Mouse (Mus musculus): ENCODE data around the gene Saa3. TPM values are rescaled to one million over a fixed set of nuclear protein-coding genes. Genes with fewer than 3 reads are reported as not detected.

The Saa3 gene
- polyA plus RNA-seq, 1 experiment, result 8.5 TPM

DNA sequence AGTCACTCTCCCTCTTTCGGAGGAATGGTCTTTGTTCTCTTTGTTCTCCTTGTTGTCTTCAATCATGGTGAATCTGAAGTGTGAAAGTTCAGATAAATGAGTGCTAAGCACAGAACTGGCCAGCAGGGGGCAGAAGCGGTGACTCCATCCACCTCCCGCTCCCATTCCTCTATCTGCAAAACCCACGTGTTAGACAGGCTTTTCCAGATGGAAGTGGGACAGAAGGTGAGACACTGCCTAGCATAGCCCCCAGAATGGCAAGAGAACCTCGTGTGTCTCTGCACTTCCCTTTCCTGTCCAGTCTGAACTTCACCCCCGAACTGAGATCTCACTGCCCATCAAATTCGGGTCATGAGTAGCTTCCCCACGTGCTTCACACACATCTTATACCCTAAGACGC, 50.3 kb downstream of the Saa3 start:
- Histone ChIP-seq H3K27ac (ENCODE audit: control insufficient read depth, insufficient read depth, low read depth, low read length, poor library complexity) (no peak overlapping the region), H3K4me3 (replicated peaks; ENCODE audit: control insufficient read depth, low read depth, low read length) (no peak overlapping the region), H3K4me1 (ENCODE audit: control insufficient read depth, insufficient read depth, low read length) (no peaks in the 10 kb centered on the region)
- peak; percentile 70 for TF ChIP-seq CTCF (IDR thresholded peaks at IDR 0.05; ENCODE audit: control insufficient read depth, insufficient read depth, low read length)
- no peak for TF ChIP-seq POLR2A (IDR thresholded peaks at IDR 0.05; ENCODE audit: borderline replicate concordance, control insufficient read depth, low read depth, low read length)
- WGBS, result 19% methylated on average over 9 of the region's 9 CpGs

Other genes with a start within 250 kb of the Saa3 start
- 2.7 and 6.5 TPM in 2 replicates for gene Sergef, start 75.9 kb downstream of the Saa3 start, polyA plus RNA-seq (2011; ENCODE audit: insufficient read depth, insufficient read length, low replicate concordance, missing spikeins)
- not detected in 2 replicates for gene Tph1, start 43.2 kb downstream of the Saa3 start, polyA plus RNA-seq (2011; ENCODE audit: insufficient read depth, insufficient read length, low replicate concordance, missing spikeins)
- gene Saal1, start 5.0 kb downstream of the Saa3 start, polyA plus RNA-seq (2011; ENCODE audit: insufficient read depth, insufficient read length, low replicate concordance, missing spikeins), result 8.0 and 13.8 TPM in 2 replicates
- 0.77 and 3.4 TPM in 2 replicates for gene Saa4, start 16.9 kb upstream of the Saa3 start, polyA plus RNA-seq (2011; ENCODE audit: insufficient read depth, insufficient read length, low replicate concordance, missing spikeins)
- gene Saa1, start 27.3 kb upstream of the Saa3 start, polyA plus RNA-seq (2011; ENCODE audit: insufficient read depth, insufficient read length, low replicate concordance, missing spikeins), result not detected in 2 replicates
- not detected in 2 replicates for gene Saa2, start 36.1 kb upstream of the Saa3 start, polyA plus RNA-seq (2011; ENCODE audit: insufficient read depth, insufficient read length, low replicate concordance, missing spikeins)
- gene Hps5, start 80.4 kb upstream of the Saa3 start, polyA plus RNA-seq (2011; ENCODE audit: insufficient read depth, insufficient read length, low replicate concordance, missing spikeins), result 6.0 and 19.3 TPM in 2 replicates
- gene Gtf2h1, start 80.4 kb upstream of the Saa3 start, polyA plus RNA-seq (2011; ENCODE audit: insufficient read depth, insufficient read length, low replicate concordance, missing spikeins), result 16.0 and 20.0 TPM in 2 replicates
- 177 and 332 TPM in 2 replicates for gene Ldha, start 125.8 kb upstream of the Saa3 start, polyA plus RNA-seq (2011; ENCODE audit: insufficient read depth, insufficient read length, low replicate concordance, missing spikeins)
- gene Ldhc, start 145.5 kb upstream of the Saa3 start, polyA plus RNA-seq (2011; ENCODE audit: insufficient read depth, insufficient read length, low replicate concordance, missing spikeins), result 1.3 and 2.6 TPM in 2 replicates
- 36.9 and 46.6 TPM in 2 replicates for gene Tsg101, start 204.3 kb upstream of the Saa3 start, polyA plus RNA-seq (2011; ENCODE audit: insufficient read depth, insufficient read length, low replicate concordance, missing spikeins)
- 3.7 and 3.9 TPM in 2 replicates for gene Uevld, start 242.8 kb upstream of the Saa3 start, polyA plus RNA-seq (2011; ENCODE audit: insufficient read depth, insufficient read length, low replicate concordance, missing spikeins)

Data from bone marrow, adult 2 months (tissue).